Comparison of ENCODE assay signal across 25 mouse cellular contexts in genomic region chr9:54538684-54539083, GRCm38 (mm10). TPM values are rescaled to one million over a fixed set of nuclear protein-coding genes. Genes with fewer than 3 reads are reported as not detected.
"Had no signal": no experiment of that assay in that cellular context is flagged by ENCODE, and none has a peak within 500 bp of the region (broad histone marks: within the 10 kb centered on the region; RNA-seq: fewer than 3 reads in every experiment).

Sh2d7 (plus strand) TSS chr9:54538984.

- H3K4me3 ChIP-seq: kidney, embryonic 15.5 days; limb, embryonic 10.5 days; limb, embryonic 13.5 days; liver, embryonic 12.5 days; liver, embryonic 15.5 days; lung, embryonic 15.5 days; megakaryocyte, embryonic 14.5 days; midbrain, embryonic 10.5 days; midbrain, embryonic 13.5 days; myocyte; neural tube, embryonic 13.5 days; stomach, embryonic 15.5 days had no signal

- H3K27ac ChIP-seq: kidney, embryonic 15.5 days; limb, embryonic 10.5 days; limb, embryonic 13.5 days; liver, embryonic 12.5 days; liver, embryonic 15.5 days; lung, embryonic 15.5 days; midbrain, embryonic 10.5 days; midbrain, embryonic 13.5 days; stomach, embryonic 15.5 days had no signal

- DNase-seq: kidney, postnatal 10 days; kidney, postnatal 36 days; liver; lung, adult 18-20 months; lung, postnatal 10 days; lung, postnatal 36 days; retina, postnatal 1 day; right cerebral cortex, postnatal 25 days; spleen, adult 18-20 months; thymus, adult 2 months; thymus, postnatal 14 days; thymus, postnatal 4 days had no signal

- ATAC-seq: liver, embryonic 12.5 days; midbrain, embryonic 13.5 days; midbrain, embryonic 16.5 days had no signal

- H3K9me3 ChIP-seq: kidney, embryonic 15.5 days; limb, embryonic 10.5 days; limb, embryonic 13.5 days; liver, embryonic 12.5 days; liver, embryonic 15.5 days; lung, embryonic 15.5 days; megakaryocyte, embryonic 14.5 days; midbrain, embryonic 10.5 days; midbrain, embryonic 13.5 days; neural tube, embryonic 13.5 days; stomach, embryonic 15.5 days had no signal

- H3K36me3 ChIP-seq: kidney, embryonic 15.5 days; limb, embryonic 10.5 days; limb, embryonic 13.5 days; liver, embryonic 12.5 days; liver, embryonic 15.5 days; lung, embryonic 15.5 days; midbrain, embryonic 10.5 days; midbrain, embryonic 13.5 days; neural tube, embryonic 13.5 days; stomach, embryonic 15.5 days had no signal

- H3K27me3 ChIP-seq: kidney, embryonic 15.5 days; limb, embryonic 13.5 days; lung, embryonic 15.5 days; midbrain, embryonic 13.5 days; neural tube, embryonic 13.5 days; stomach, embryonic 15.5 days had no signal

- H3K4me2 ChIP-seq: kidney, embryonic 15.5 days; limb, embryonic 13.5 days; liver, embryonic 12.5 days; liver, embryonic 15.5 days; lung, embryonic 15.5 days; midbrain, embryonic 13.5 days; neural tube, embryonic 13.5 days; stomach, embryonic 15.5 days had no signal

- H3K9ac ChIP-seq: kidney, embryonic 15.5 days; limb, embryonic 13.5 days; liver, embryonic 12.5 days; liver, embryonic 15.5 days; lung, embryonic 15.5 days; midbrain, embryonic 13.5 days; neural tube, embryonic 13.5 days; stomach, embryonic 15.5 days had no signal

- H3K4me1 ChIP-seq: kidney, embryonic 15.5 days; liver, embryonic 12.5 days; liver, embryonic 15.5 days; lung, embryonic 15.5 days; megakaryocyte, embryonic 14.5 days; stomach, embryonic 15.5 days had no signal

RNA-seq across cellular contexts. Expression of gene Sh2d7, which starts in this region (rescaled TPM):
- polyA plus RNA-seq: kidney, embryonic 15.5 days; limb, embryonic 10.5 days; limb, embryonic 13.5 days; liver, embryonic 12.5 days; liver, embryonic 15.5 days; lung, embryonic 15.5 days; midbrain, embryonic 10.5 days; midbrain, embryonic 13.5 days; midbrain, embryonic 16.5 days; myocyte; neural tube, embryonic 13.5 days; stomach, embryonic 15.5 days had no signal
